In genomic region chr14:22014315-22014714, GRCm38 (mm10) we compare ENCODE assay signal across 23 mouse cellular contexts. TPM values are rescaled to one million over a fixed set of nuclear protein-coding genes. Genes with fewer than 3 reads are reported as not detected.
DNase-seq lines count a peak whose midpoint lies in the region; ATAC-seq lines count a peak whose summit lies in the region.
"Had no signal": no experiment of that assay in that cellular context is flagged by ENCODE, and none has a peak within 500 bp of the region (broad histone marks: within the 10 kb centered on the region; RNA-seq: fewer than 3 reads in every experiment).

No protein-coding gene starts in this region.

- H3K27me3 ChIP-seq in kidney, embryonic 15.5 days = peaks cover 8% of the 10 kb centered on the region; the same call in 1 of the 2 replicates
- no peaks in the 10 kb centered on the region for H3K27me3 ChIP-seq in lung, embryonic 15.5 days

- H3K9me3 ChIP-seq in kidney, embryonic 15.5 days (replicated peaks) = no peaks in the 10 kb centered on the region
- H3K9me3 ChIP-seq in lung, embryonic 15.5 days = no peaks in the 10 kb centered on the region
- H3K9me3 ChIP-seq: embryonic facial prominence, embryonic 10.5 days; embryonic facial prominence, embryonic 13.5 days; forebrain, embryonic 12.5 days; forebrain, embryonic 15.5 days; hindbrain, embryonic 10.5 days; hindbrain, embryonic 13.5 days had no signal

- H3K9ac ChIP-seq in kidney, embryonic 15.5 days = no peak overlapping the region
- no peak overlapping the region for H3K9ac ChIP-seq in lung, embryonic 15.5 days
- H3K9ac ChIP-seq: embryonic facial prominence, embryonic 13.5 days; forebrain, embryonic 12.5 days; forebrain, embryonic 15.5 days; hindbrain, embryonic 13.5 days had no signal

- 87% methylated on average over 5 of the region's 5 CpGs for WGBS in kidney, embryonic 15.5 days
- WGBS in lung, embryonic 15.5 days = 74% methylated on average over 5 of the region's 5 CpGs

- no peak for DNase-seq in kidney, adult 11 months
- DNase-seq in lung, postnatal 25 days (ENCODE audit: low spot score) = no peak
- DNase-seq in thymus, postnatal 14 days = no peak
- DNase-seq: cerebellum, adult 11 months; cerebellum, adult 2 months; cerebellum, adult 9-11 months; cerebellum, postnatal 25 days; embryo, embryonic 11 days; gastrocnemius, postnatal 25 days had no signal

- peaks cover 16% of the 10 kb centered on the region for H3K4me1 ChIP-seq in kidney, embryonic 15.5 days
- peaks cover 24% of the 10 kb centered on the region for H3K4me1 ChIP-seq in lung, embryonic 15.5 days
- H3K4me1 ChIP-seq: forebrain, embryonic 15.5 days had no signal

- H3K4me3 ChIP-seq in kidney, embryonic 15.5 days (replicated peaks) = no peak overlapping the region
- H3K4me3 ChIP-seq in lung, embryonic 15.5 days = no peak overlapping the region
- H3K4me3 ChIP-seq: embryonic facial prominence, embryonic 10.5 days; embryonic facial prominence, embryonic 13.5 days; erythroblast, embryonic 14.5 days; forebrain, embryonic 12.5 days; forebrain, embryonic 15.5 days; hindbrain, embryonic 10.5 days; hindbrain, embryonic 13.5 days had no signal

- H3K36me3 ChIP-seq in kidney, embryonic 15.5 days = no peaks in the 10 kb centered on the region
- H3K36me3 ChIP-seq in lung, embryonic 15.5 days = no peaks in the 10 kb centered on the region
- H3K36me3 ChIP-seq: embryonic facial prominence, embryonic 10.5 days; embryonic facial prominence, embryonic 13.5 days; forebrain, embryonic 12.5 days; forebrain, embryonic 15.5 days; hindbrain, embryonic 10.5 days; hindbrain, embryonic 13.5 days had no signal

- H3K4me2 ChIP-seq in kidney, embryonic 15.5 days = no peak overlapping the region
- H3K4me2 ChIP-seq in lung, embryonic 15.5 days = no peak overlapping the region
- H3K4me2 ChIP-seq: embryonic facial prominence, embryonic 13.5 days; forebrain, embryonic 12.5 days; forebrain, embryonic 15.5 days; heart, embryonic 11.5 days; hindbrain, embryonic 13.5 days had no signal

- no peak for ATAC-seq in kidney, embryonic 15.5 days (replicated peaks; ENCODE audit: low FRiP score)
- no peak for ATAC-seq in lung, embryonic 15.5 days (ENCODE audit: borderline replicate concordance, extremely low read depth, low FRiP score, low TSS enrichment)
- ATAC-seq in megakaryocyte, adult 5-6 weeks (ENCODE audit: poor library complexity, severe bottlenecking) = peak; percentile 80
- ATAC-seq: CD4-positive, CD25-positive, alpha-beta regulatory T cell, adult 4 months; forebrain, embryonic 15.5 days; hindbrain, embryonic 16.5 days had no signal

- H3K27ac ChIP-seq in kidney, embryonic 15.5 days = peak overlapping the region; percentile 30; the same call in 1 of the 2 replicates
- 0 out of 2 replicates have a peak overlapping the region, but pooled peaks have one; percentile 3 for H3K27ac ChIP-seq in lung, embryonic 15.5 days
- H3K27ac ChIP-seq: embryonic facial prominence, embryonic 10.5 days; embryonic facial prominence, embryonic 13.5 days; forebrain, embryonic 12.5 days; forebrain, embryonic 15.5 days; hindbrain, embryonic 10.5 days; hindbrain, embryonic 13.5 days had no signal

RNA-seq across cellular contexts. Expression of gene Lrmda, which starts 5.2 kb away (rescaled TPM):
- polyA plus RNA-seq in kidney, embryonic 15.5 days (2015; fragmentation: Nextera tagmentation; extraction: Ambion mirVana) = 0.90 and 1.1 TPM in 2 replicates
- 0.39 and 0.62 TPM in 2 replicates for polyA plus RNA-seq in lung, embryonic 15.5 days (2015; fragmentation: Nextera tagmentation; extraction: Ambion mirVana)
- total RNA-seq in megakaryocyte, adult 5-6 weeks (2015) = 10.9 and 11.2 TPM in 2 replicates
- 12.6 and 15.6 TPM in 2 replicates for total RNA-seq in megakaryocyte, adult 5-6 weeks (2017)
- polyA plus RNA-seq: C2C12; CD4-positive, CD25-positive, alpha-beta regulatory T cell, adult 4 months; erythroblast, embryonic 14.5 days had no signal

RNA-seq across cellular contexts. Expression of gene Zfp503, which starts 24.9 kb away (rescaled TPM):
- 37.0 and 39.5 TPM in 2 replicates for polyA plus RNA-seq in kidney, embryonic 15.5 days (2015; fragmentation: Nextera tagmentation; extraction: Ambion mirVana)
- polyA plus RNA-seq in lung, embryonic 15.5 days (2015; fragmentation: Nextera tagmentation; extraction: Ambion mirVana) = 26.8 and 28.2 TPM in 2 replicates
- total RNA-seq in megakaryocyte, adult 5-6 weeks (2015) = 0.39 and 0.65 TPM in 2 replicates
- total RNA-seq in megakaryocyte, adult 5-6 weeks (2017) = 0.51 TPM in 1 of 2 replicates, not detected in the other
- polyA plus RNA-seq: CD4-positive, CD25-positive, alpha-beta regulatory T cell, adult 4 months had no signal
